ENCODE assay signal across 7 mouse cellular contexts in the genomic region with DNA sequence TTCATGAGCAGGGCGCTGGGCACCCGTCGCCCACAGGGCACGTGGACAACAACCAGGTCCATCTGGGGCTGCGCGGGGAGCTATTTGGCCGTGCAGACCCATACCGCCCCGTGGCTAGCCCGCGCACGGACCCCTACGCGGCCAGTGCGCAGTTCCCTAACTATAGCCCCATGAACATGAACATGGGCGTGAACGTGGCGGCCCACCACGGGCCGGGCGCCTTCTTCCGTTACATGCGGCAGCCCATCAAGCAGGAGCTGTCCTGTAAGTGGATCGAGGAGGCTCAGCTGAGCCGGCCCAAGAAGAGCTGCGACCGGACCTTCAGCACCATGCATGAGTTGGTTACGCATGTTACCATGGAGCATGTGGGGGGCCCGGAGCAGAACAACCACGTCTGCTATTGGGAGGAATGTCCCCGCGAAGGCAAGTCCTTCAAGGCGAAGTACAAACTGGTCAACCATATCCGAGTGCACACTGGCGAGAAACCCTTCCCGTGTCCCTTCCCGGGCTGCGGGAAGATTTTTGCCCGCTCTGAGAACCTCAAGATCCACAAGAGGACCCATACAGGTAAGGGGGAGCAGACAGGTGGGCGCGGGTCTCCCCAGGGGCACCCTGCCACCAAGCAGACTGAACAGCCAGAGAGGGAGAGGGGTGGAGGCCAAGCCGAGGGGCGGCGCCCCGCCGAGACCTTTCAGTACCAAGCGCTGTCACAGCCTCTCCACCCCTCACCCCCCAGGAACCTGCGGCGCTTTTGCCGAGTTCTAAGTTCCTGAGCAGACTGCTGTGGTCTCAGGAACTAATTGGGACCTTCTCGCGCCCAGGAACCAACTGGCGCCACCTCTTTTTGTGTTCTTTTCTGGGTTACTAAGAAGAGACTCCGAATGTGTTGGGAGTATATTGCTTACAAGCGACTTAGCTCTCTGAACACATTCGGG. TPM values are rescaled to one million over a fixed set of nuclear protein-coding genes. Genes with fewer than 3 reads are reported as not detected.
A peak's percentile ranks its signal among the peaks of the same experiment; 100 is the strongest.
DNase-seq lines count a peak whose midpoint lies in the region; ATAC-seq and TF ChIP-seq lines count a peak whose summit lies in the region.

No protein-coding gene starts in this region.

- no peaks in the 10 kb centered on the region for H3K4me1 ChIP-seq in liver, embryonic 11.5 days (replicated peaks; ENCODE audit: control insufficient read depth, insufficient read depth, low read length)
- H3K4me1 ChIP-seq in liver, embryonic 12.5 days, result no peaks in the 10 kb centered on the region
- 0 out of 2 replicates have a peak, but pooled peaks cover 4% of the 10 kb centered on the region for H3K4me1 ChIP-seq in embryonic facial prominence, embryonic 13.5 days
- no peaks in the 10 kb centered on the region for H3K4me1 ChIP-seq in hindbrain, postnatal 0 days (ENCODE audit: insufficient read depth, low read length)

- H3K9me3 ChIP-seq in liver, embryonic 11.5 days (ENCODE audit: control insufficient read depth, low read length), result no peaks in the 10 kb centered on the region
- H3K9me3 ChIP-seq in liver, embryonic 12.5 days (replicated peaks), result no peaks in the 10 kb centered on the region
- no peaks in the 10 kb centered on the region for H3K9me3 ChIP-seq in embryonic facial prominence, embryonic 13.5 days
- H3K9me3 ChIP-seq in hindbrain, postnatal 0 days (ENCODE audit: low read length), result no peaks in the 10 kb centered on the region

- 0 out of 2 replicates have a peak overlapping the region, but pooled peaks have one; percentile 15 for H3K4me3 ChIP-seq in liver, embryonic 11.5 days (ENCODE audit: low read depth, low read length)
- no peak overlapping the region for H3K4me3 ChIP-seq in liver, embryonic 12.5 days
- H3K4me3 ChIP-seq in embryonic facial prominence, embryonic 13.5 days, result peak overlapping the region; percentile 39
- peak overlapping the region; percentile 45 for H3K4me3 ChIP-seq in hindbrain, postnatal 0 days (ENCODE audit: low read length)

- no peak overlapping the region for H3K27ac ChIP-seq in liver, embryonic 11.5 days (ENCODE audit: low read depth, low read length)
- no peak overlapping the region for H3K27ac ChIP-seq in liver, embryonic 12.5 days
- H3K27ac ChIP-seq in embryonic facial prominence, embryonic 13.5 days, result no peak overlapping the region
- peak overlapping the region; percentile 84 for H3K27ac ChIP-seq in hindbrain, postnatal 0 days

- no peak for TF ChIP-seq CTCF in hindbrain, postnatal 0 days (IDR thresholded peaks at IDR 0.05; ENCODE audit: low read depth)

- 13% methylated on average over 56 of the region's 56 CpGs for WGBS in liver, embryonic 11.5 days
- 8% methylated on average over 52 of the region's 56 CpGs for whole genome bisulfite sequencing in liver, embryonic 12.5 days (ENCODE audit: insufficient replicate concordance)
- 27% methylated on average over 56 of the region's 56 CpGs for WGBS in embryonic facial prominence, embryonic 13.5 days
- WGBS in hindbrain, postnatal 0 days, result 28% methylated on average over 56 of the region's 56 CpGs

- no peaks in the 10 kb centered on the region for H3K36me3 ChIP-seq in liver, embryonic 11.5 days (ENCODE audit: control insufficient read depth, insufficient read depth, low read length)
- H3K36me3 ChIP-seq in liver, embryonic 12.5 days, result no peaks in the 10 kb centered on the region
- no peaks in the 10 kb centered on the region for H3K36me3 ChIP-seq in embryonic facial prominence, embryonic 13.5 days
- H3K36me3 ChIP-seq in hindbrain, postnatal 0 days (ENCODE audit: insufficient read depth, low read length), result no peaks in the 10 kb centered on the region

- H3K9ac ChIP-seq in liver, embryonic 11.5 days (ENCODE audit: low read depth, low read length), result no peak overlapping the region
- no peak overlapping the region for H3K9ac ChIP-seq in liver, embryonic 12.5 days
- H3K9ac ChIP-seq in embryonic facial prominence, embryonic 13.5 days, result no peak overlapping the region
- H3K9ac ChIP-seq in hindbrain, postnatal 0 days (replicated peaks; ENCODE audit: low read length), result peak overlapping the region; percentile 62

- H3K4me2 ChIP-seq in liver, embryonic 11.5 days, result peak overlapping the region; percentile 51
- no peak overlapping the region for H3K4me2 ChIP-seq in liver, embryonic 12.5 days
- peak overlapping the region; percentile 60 for H3K4me2 ChIP-seq in embryonic facial prominence, embryonic 13.5 days
- peak overlapping the region; percentile 56 for H3K4me2 ChIP-seq in hindbrain, postnatal 0 days (ENCODE audit: low read depth, low read length)

- ATAC-seq in liver, embryonic 11.5 days (replicated peaks; ENCODE audit: low FRiP score), result no peak
- ATAC-seq in liver, embryonic 12.5 days, result no peak
- ATAC-seq in embryonic facial prominence, embryonic 13.5 days (ENCODE audit: insufficient number of reproducible peaks, insufficient read depth, low FRiP score, low TSS enrichment, low read depth), result no peak
- no peak for ATAC-seq in hindbrain, postnatal 0 days

- peaks cover 84% of the 10 kb centered on the region for H3K27me3 ChIP-seq in liver, embryonic 11.5 days (replicated peaks; ENCODE audit: control insufficient read depth, insufficient read depth, low read length)
- H3K27me3 ChIP-seq in liver, embryonic 12.5 days (replicated peaks), result peaks cover 81% of the 10 kb centered on the region
- peaks cover 87% of the 10 kb centered on the region for H3K27me3 ChIP-seq in embryonic facial prominence, embryonic 13.5 days
- no peaks in the 10 kb centered on the region for H3K27me3 ChIP-seq in hindbrain, postnatal 0 days (ENCODE audit: insufficient read depth, low read length)

- DNase-seq in liver, embryonic 11.5 days (ENCODE audit: low spot score), result peak; percentile 31
- DNase-seq in hindbrain, postnatal 0 days (ENCODE audit: low spot score), result no peak
- peak; percentile 57 for DNase-seq in retina, embryonic 14.5 days (ENCODE audit: low spot score)
- no peak for DNase-seq in frontal cortex, postnatal 36 days (ENCODE audit: low spot score in 2 of 2)
- no peak for DNase-seq in left cerebral cortex, adult 8-10 months (ENCODE audit: low spot score in 2 of 2)

RNA-seq across cellular contexts. Expression of gene Zic3, which starts 9.4 kb away (rescaled TPM):
- 0.05 TPM in 1 of 2 replicates, not detected in the other for polyA plus RNA-seq in liver, embryonic 11.5 days (2014; fragmentation: Nextera tagmentation; extraction: Ambion mirVana)
- polyA plus RNA-seq in liver, embryonic 12.5 days (2016; fragmentation: Nextera tagmentation; extraction: Ambion mirVana), result 0.08 TPM in 1 of 2 replicates, not detected in the other
- 0.34 and 0.55 TPM in 2 replicates for polyA plus RNA-seq in embryonic facial prominence, embryonic 13.5 days (2015; fragmentation: Nextera tagmentation; extraction: Ambion mirVana)
- 17.1 and 31.4 TPM in 2 replicates for total RNA-seq in hindbrain, postnatal 0 days (2014; rRNA removed)
- 15.7 and 15.8 TPM in 2 replicates for polyA plus RNA-seq in hindbrain, postnatal 0 days (2015; fragmentation: Nextera tagmentation; extraction: Ambion mirVana)
- 1 to 10 TPM; 2.2 to 5.7 (median 3.5) TPM for total RNA-seq in left cerebral cortex, adult 8-10 months (2022)

Comparison
In these comparisons a context has a peak if more than half of its experiments do, and no peak if none do; other contexts are left out.
1. DNase-seq: peak in liver, embryonic 11.5 days (single experiment) and retina, embryonic 14.5 days (single experiment); none in hindbrain, postnatal 0 days (single experiment), frontal cortex, postnatal 36 days (0 of 2) and left cerebral cortex, adult 8-10 months (0 of 2).
2. RNA of gene Zic3, which starts 9.4 kb away (polyA plus RNA-seq): 15.7 to 15.8 TPM in hindbrain, postnatal 0 days; 0.34 to 0.55 TPM in embryonic facial prominence, embryonic 13.5 days, 0.05 TPM in liver, embryonic 11.5 days and 0.08 TPM in liver, embryonic 12.5 days; every median in the first group is over 10 times any median in the second.